Mouse (Mus musculus): ENCODE data around the gene Col17a1.

DNA sequence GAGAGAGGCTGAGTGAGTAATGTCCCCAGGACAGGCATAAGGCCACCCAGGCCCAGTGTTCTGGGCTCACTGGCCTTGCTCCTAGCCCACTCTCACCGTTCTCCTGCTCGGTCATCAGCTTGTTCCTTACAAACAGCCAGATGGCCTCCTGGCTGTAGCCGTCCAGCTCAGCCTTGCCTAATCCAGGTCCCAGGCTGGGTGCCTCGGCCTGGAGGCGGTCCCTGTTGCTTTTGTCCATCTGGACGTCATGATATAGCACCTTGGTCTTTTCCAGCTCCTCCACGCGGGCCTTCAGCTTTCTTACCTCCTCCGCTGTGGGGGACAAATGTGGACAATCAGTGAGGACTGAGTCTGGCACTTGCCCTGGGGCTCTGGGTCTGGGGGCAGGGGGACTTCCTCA lies 23.5 kb downstream of the Col17a1 start:
- TF ChIP-seq CTCF (IDR thresholded peaks at IDR 0.05; ENCODE audit: borderline replicate concordance, insufficient read depth, low read length) (no peak), POLR2A (IDR thresholded peaks at IDR 0.05; ENCODE audit: low read depth, low read length) (no peak)
